Mouse (Mus musculus) olfactory bulb, adult 2 months (tissue): ENCODE data around the gene Snrpf.

ENCODE experiments used
- CTCF ChIP-seq: fragments of 200-500 bp; IDR thresholded peaks from 2 replicates; pipeline ENCODE4 v1.5.1; 2012; ENCODE audit warnings: low read depth, mild to moderate bottlenecking, low read length, moderate library complexity; ENCODE audit not compliant: insufficient read depth
- POLR2A ChIP-seq: fragments of 200-500 bp; IDR thresholded peaks from 2 replicates; pipeline ENCODE4 v1.6.1; 2012; ENCODE audit warnings: mild to moderate bottlenecking, low read depth, low read length, moderate library complexity; ENCODE audit not compliant: insufficient read depth

DNA sequence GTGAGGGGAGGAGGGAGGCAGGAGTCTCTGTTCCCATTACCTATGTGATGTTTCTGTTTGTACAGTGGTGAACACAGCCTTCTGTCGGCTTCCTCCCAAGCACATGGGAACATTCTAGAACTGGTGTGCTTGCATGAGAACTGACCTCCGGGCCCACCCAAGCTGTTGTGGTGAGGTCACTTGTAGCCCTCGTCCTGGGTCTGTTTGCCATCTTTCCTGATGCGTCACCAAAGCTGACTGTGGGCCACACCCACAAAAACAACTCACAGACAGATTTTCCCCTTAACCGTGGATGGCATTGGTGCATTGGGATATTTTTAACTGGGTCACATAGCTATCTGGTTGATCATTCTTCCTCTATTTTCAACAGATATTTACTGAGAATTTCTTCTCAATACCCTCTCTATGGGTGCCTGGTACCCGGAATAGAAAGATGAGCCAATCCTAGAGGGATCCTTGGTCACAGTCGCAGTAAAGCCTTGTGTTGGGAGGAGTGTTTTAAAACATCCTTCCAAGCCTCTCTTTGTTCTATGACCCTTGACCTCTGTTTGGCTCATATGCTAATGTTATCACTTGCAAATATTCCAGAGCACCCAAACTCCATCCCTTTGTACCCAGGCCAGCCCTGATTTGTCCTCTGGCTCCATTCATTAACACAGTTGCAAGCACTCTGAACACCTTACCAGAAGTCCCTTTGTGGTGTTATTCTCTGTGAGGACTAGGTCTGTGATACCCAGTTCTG lies 31.1 kb upstream of the Snrpf start:
- TF ChIP-seq CTCF (no peak), POLR2A (no peak)
